Mouse (Mus musculus) ES-Bruce4 (cell line): ENCODE measurements around the gene Itih2. TPM values are rescaled to one million over a fixed set of nuclear protein-coding genes. Genes with fewer than 3 reads are reported as not detected.

Experiments used
- H3K27ac ChIP-seq: 2 replicates; pipeline ENCODE4 v1.5.1; 2012; ENCODE audit warnings: low read length, inconsistent platforms; ENCODE audit not compliant: insufficient read depth
- H3K27me3 ChIP-seq: 2 replicates; pipeline ENCODE4 v1.6.1; 2012; ENCODE audit warnings: mild to moderate bottlenecking, low read length, inconsistent platforms; ENCODE audit not compliant: control insufficient read depth, poor library complexity, insufficient read depth, severe bottlenecking
- H3K36me3 ChIP-seq: 2 replicates; pipeline ENCODE4 v1.6.1; 2012; ENCODE audit warnings: inconsistent platforms, mild to moderate bottlenecking, low read length, moderate library complexity; ENCODE audit not compliant: control insufficient read depth, poor library complexity, insufficient read depth, severe bottlenecking
- H3K4me1 ChIP-seq: one replicate; pipeline ENCODE4 v1.8.1; 2011; ENCODE audit warnings: low read length; ENCODE audit not compliant: control insufficient read depth, insufficient read depth
- H3K4me3 ChIP-seq: 2 replicates; pipeline ENCODE4 v1.5.1; 2011; ENCODE audit warnings: low read depth, mild to moderate bottlenecking, low read length
- H3K9ac ChIP-seq: 2 replicates; pipeline ENCODE4 v1.6.1; 2012; ENCODE audit warnings: low read depth, mild to moderate bottlenecking, inconsistent platforms; ENCODE audit not compliant: poor library complexity, severe bottlenecking
- H3K9me3 ChIP-seq: replicated peaks from 2 replicates; pipeline ENCODE4 v1.6.1; 2012; ENCODE audit warnings: mild to moderate bottlenecking, low read length, inconsistent platforms; ENCODE audit not compliant: control insufficient read depth, poor library complexity, insufficient read depth, severe bottlenecking
- CTCF ChIP-seq: IDR thresholded peaks from one replicate; pipeline ENCODE4 v1.8.1; 2011; ENCODE audit warnings: low read depth, low read length
- EP300 ChIP-seq: IDR thresholded peaks from 2 replicates; pipeline ENCODE4 v1.6.1; 2011; ENCODE audit warnings: low read depth, low read length; ENCODE audit not compliant: insufficient read depth
- POLR2A ChIP-seq: IDR thresholded peaks from one replicate; pipeline ENCODE4 v1.8.1; 2011; ENCODE audit warnings: low read length; ENCODE audit not compliant: insufficient read depth
- polyA plus RNA-seq: library from polyadenylated mRNA; stranded (reverse); fragments of >200 nt; gene quantifications from 2 replicates; pipeline ENCODE4 v1.2.4, GENCODE M21; 2011; ENCODE audit warnings: low read depth; ENCODE audit not compliant: missing spikeins, insufficient read depth, insufficient read length

The Itih2 gene
- polyA plus RNA-seq, 1 experiment, result not detected

GRCm38 (mm10) chr2:10108535-10109189 lies 22.5 kb downstream of the Itih2 start:
- Histone ChIP-seq H3K27me3 (no peaks in the 10 kb centered on the region), H3K36me3 (no peaks in the 10 kb centered on the region), H3K9me3 (no peaks in the 10 kb centered on the region), H3K4me3 (no peak overlapping the region), H3K4me1 (no peaks in the 10 kb centered on the region), H3K9ac (no peak overlapping the region), H3K27ac (no peak overlapping the region)
- no peak for TF ChIP-seq CTCF
- TF ChIP-seq POLR2A, result no peak
- no peak for TF ChIP-seq EP300

GRCm38 (mm10) chr2:10101180-10101579 lies 30.0 kb downstream of the Itih2 start:
- H3K36me3 ChIP-seq, result no peaks in the 10 kb centered on the region
- no peak overlapping the region for H3K9ac ChIP-seq
- no peaks in the 10 kb centered on the region for H3K4me1 ChIP-seq
- no peak overlapping the region for H3K4me3 ChIP-seq
- no peak overlapping the region for H3K27ac ChIP-seq
- TF ChIP-seq POLR2A, result no peak
- TF ChIP-seq CTCF, result peak; percentile 79
- no peaks in the 10 kb centered on the region for H3K27me3 ChIP-seq
- no peaks in the 10 kb centered on the region for H3K9me3 ChIP-seq

- TF ChIP-seq CTCF (no peak), POLR2A (no peak), EP300 (no peak)
- Histone ChIP-seq H3K9me3 (no peaks in the 10 kb centered on the region), H3K36me3 (no peaks in the 10 kb centered on the region), H3K4me3 (no peak overlapping the region), H3K27ac (no peak overlapping the region), H3K27me3 (no peaks in the 10 kb centered on the region), H3K4me1 (no peaks in the 10 kb centered on the region), H3K9ac (no peak overlapping the region)
Observed at GRCm38 (mm10) chr2:10100471-10100870, 30.7 kb downstream of the Itih2 start.

- H3K27ac ChIP-seq, result no peak overlapping the region
- no peak overlapping the region for H3K9ac ChIP-seq
- no peaks in the 10 kb centered on the region for H3K36me3 ChIP-seq
- no peaks in the 10 kb centered on the region for H3K4me1 ChIP-seq
- peak; percentile 11 for TF ChIP-seq CTCF
- TF ChIP-seq EP300, result no peak
- H3K4me3 ChIP-seq, result no peak overlapping the region
- no peaks in the 10 kb centered on the region for H3K27me3 ChIP-seq
- H3K9me3 ChIP-seq, result no peaks in the 10 kb centered on the region
Observed at GRCm38 (mm10) chr2:10098598-10099215, 32.5 kb downstream of the Itih2 start.

GRCm38 (mm10) chr2:10094327-10095100 lies 36.7 kb downstream of the Itih2 start:
- Histone ChIP-seq H3K27me3 (no peaks in the 10 kb centered on the region), H3K4me1 (no peaks in the 10 kb centered on the region), H3K4me3 (no peak overlapping the region), H3K9me3 (no peaks in the 10 kb centered on the region), H3K9ac (no peak overlapping the region), H3K36me3 (peaks cover 16% of the 10 kb centered on the region), H3K27ac (no peak overlapping the region)
- TF ChIP-seq POLR2A, result no peak

GRCm38 (mm10) chr2:10087256-10087850 lies 43.8 kb downstream of the Itih2 start:
- Histone ChIP-seq H3K27ac (no peak overlapping the region), H3K4me1 (no peaks in the 10 kb centered on the region), H3K36me3 (peaks cover 15% of the 10 kb centered on the region), H3K9me3 (no peaks in the 10 kb centered on the region), H3K27me3 (no peaks in the 10 kb centered on the region), H3K4me3 (no peak overlapping the region), H3K9ac (no peak overlapping the region)
- TF ChIP-seq CTCF (no peak), POLR2A (no peak), EP300 (no peak)
